Mouse (Mus musculus): ENCODE data around the gene Sept6. TPM values are rescaled to one million over a fixed set of nuclear protein-coding genes. Genes with fewer than 3 reads are reported as not detected.

Gene Sept6
- polyA plus RNA-seq, 1 experiment from 2014 or later = 3.9 TPM

DNA sequence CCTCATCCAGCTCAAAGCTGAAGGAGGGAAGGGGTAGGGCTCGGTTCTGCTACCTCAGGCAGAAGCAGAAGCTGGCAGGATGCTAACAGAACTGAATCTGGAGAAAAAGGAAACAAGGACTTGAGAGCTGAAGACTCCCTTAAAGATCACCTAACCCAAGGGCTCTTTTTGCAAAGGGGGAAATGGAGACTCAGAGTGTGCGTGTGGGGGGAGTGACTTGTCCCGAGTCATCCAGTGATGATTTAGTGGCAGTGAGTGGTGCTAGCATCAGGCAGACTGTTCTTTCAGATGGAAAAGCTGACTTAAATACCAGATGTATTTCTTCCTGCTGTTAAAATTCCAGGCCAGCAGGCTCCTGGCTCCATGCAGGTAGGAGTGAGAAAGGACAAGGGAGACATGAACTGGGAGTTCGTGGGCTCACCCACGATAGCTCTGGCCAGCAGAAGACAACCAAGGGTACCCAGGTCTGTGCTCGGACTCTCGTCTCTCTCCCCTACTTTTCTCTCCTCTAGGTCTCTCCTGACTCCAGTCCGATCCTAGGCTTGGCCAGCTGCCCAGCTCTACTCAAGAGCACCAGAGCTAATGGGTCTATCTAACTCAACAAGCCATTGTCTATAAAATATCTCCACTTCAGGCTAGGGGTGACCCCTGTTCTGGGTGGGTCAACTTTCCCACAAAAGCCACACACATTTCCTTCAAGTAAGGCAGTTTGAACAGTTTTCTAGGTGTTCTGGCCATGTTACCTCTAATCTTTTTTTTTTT lies 8.5 kb downstream of the Sept6 start:
- Histone ChIP-seq H3K4me3 (ENCODE audit: inconsistent target) (no peak overlapping the region), H3K79me2 (ENCODE audit: inconsistent target) (no peaks in the 10 kb centered on the region), H3K36me3 (ENCODE audit: inconsistent target) (no peaks in the 10 kb centered on the region), H3K27ac (no peak overlapping the region)
- WGBS (ENCODE audit: missing documents) = 53% methylated on average over 8 of the region's 8 CpGs

DNA sequence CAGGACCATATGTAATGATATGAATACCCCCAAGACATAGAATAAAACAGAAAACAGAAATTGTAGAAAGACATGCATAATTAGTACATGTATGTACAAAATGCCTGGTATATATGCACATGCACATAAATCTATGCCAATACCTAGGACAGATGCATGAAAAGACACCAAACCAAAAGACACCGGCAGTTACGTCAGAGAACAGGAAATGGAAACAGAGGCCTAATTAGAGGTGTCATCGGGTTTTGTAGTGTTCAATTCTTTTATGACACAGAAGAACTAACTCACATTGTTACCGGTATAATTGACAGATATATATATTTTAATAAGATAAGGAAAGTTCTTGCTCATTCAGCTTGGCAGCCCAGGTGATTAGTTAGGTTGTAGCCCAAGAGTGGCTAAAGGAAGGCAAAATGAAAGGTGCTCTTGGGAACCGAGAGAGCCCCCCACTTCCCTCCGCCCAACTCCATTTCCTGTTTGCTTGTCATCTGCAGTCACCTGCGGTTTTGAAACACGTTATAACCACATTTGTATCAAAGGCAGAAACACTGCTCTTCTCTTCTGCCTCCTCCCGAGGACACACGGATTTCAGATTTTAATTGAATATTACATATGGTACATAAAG lies 10.9 kb downstream of the Sept6 start:
- WGBS (ENCODE audit: missing documents) = 29% methylated on average over 10 of the region's 10 CpGs
- no peaks in the 10 kb centered on the region for H3K79me2 ChIP-seq (ENCODE audit: inconsistent target)
- no peak overlapping the region for H3K4me3 ChIP-seq (ENCODE audit: inconsistent target)
- H3K36me3 ChIP-seq (ENCODE audit: inconsistent target) = no peaks in the 10 kb centered on the region
- H3K27ac ChIP-seq = no peak overlapping the region

DNA sequence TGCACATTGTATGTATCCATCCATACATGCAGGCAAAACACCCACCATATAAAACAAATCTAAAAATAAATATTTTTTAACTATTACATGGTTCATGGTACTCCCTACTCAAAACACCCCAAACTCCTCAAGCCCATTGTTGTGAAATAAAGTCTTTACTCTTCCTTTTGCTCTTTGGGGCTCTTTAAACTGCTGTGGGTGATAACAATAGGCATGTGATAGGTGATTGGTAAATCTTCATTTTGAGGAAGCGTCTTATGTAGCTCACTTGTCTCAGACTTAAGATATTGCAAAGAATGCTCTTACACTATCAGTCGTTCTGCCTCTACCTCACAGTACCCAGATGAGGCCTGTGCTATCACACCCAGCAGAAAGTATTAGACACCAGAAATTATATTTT lies 13.7 kb downstream of the Sept6 start:
- Histone ChIP-seq H3K4me3 (ENCODE audit: inconsistent target) (no peak overlapping the region), H3K36me3 (ENCODE audit: inconsistent target) (no peaks in the 10 kb centered on the region), H3K79me2 (ENCODE audit: inconsistent target) (no peaks in the 10 kb centered on the region), H3K27ac (no peak overlapping the region)
- 86% methylated on average over 2 of the region's 2 CpGs for WGBS (ENCODE audit: missing documents)

DNA sequence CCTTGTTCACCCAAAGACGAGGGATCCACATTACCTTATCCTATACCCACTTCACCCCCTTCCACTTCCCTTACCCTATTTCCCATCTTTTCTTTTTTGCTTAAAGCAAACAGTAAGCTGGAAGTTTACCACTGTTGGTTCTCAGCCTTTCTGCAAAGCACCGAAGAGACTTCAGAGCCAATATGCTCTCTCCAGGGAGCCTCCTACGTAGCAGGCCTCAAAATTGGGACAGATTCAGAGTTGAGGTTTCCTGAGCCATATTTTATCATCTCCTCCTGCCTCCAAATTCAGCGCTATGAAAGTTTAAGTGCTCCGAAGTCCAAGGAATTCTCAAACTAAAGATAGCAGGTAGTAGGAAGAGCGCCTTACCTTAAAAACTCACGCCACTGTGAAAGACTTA lies 14.6 kb downstream of the Sept6 start:
- Histone ChIP-seq H3K27ac (no peak overlapping the region), H3K4me3 (ENCODE audit: inconsistent target) (no peak overlapping the region), H3K79me2 (ENCODE audit: inconsistent target) (no peaks in the 10 kb centered on the region), H3K36me3 (ENCODE audit: inconsistent target) (no peaks in the 10 kb centered on the region)
- WGBS (ENCODE audit: missing documents) = 87% methylated on average over 7 of the region's 7 CpGs

DNA sequence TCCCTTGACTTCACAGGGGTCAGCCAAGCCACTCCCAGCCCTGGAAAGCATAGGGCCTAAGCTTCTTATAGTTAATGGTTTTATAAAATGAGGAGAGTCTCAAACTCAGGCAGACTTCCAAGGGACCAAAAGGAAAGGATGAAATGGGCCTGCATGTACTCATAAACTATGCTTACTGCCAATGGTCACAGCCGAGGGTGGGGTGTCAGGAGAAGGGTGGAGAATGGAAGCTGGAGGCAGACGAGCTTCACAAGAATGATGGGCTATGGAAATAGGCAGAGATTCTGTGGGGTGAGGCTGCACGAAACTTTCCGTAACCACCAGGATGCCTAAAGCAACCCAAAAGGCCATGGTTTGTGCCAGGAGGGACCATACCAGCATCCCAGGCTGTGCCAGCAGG lies 15.3 kb downstream of the Sept6 start:
- H3K36me3 ChIP-seq (ENCODE audit: inconsistent target) = no peaks in the 10 kb centered on the region
- WGBS (ENCODE audit: missing documents) = 97% methylated on average over 4 of the region's 4 CpGs
- no peaks in the 10 kb centered on the region for H3K79me2 ChIP-seq (ENCODE audit: inconsistent target)
- no peak overlapping the region for H3K27ac ChIP-seq
- no peak overlapping the region for H3K4me3 ChIP-seq (ENCODE audit: inconsistent target)

DNA sequence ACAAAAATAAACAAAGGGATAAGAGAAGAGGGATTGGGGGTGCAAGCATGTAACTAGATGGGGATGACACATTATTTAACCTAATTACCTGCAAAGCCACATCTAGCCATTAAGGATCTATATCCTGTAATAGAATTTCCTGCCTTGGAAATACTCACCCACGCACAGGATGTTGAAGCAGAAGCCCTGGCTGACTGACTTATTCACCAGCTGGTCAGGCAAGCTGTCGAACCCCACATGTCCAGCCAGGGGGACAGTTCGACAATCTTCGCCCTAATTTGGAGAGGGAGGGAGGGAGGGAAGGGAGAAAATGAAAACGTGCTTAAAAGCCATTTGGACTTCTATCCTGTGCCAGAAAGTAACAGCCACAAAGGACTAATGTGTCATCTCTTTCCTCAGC lies 16.7 kb downstream of the Sept6 start:
- Histone ChIP-seq H3K4me3 (ENCODE audit: inconsistent target) (no peak overlapping the region), H3K79me2 (ENCODE audit: inconsistent target) (no peaks in the 10 kb centered on the region), H3K36me3 (ENCODE audit: inconsistent target) (no peaks in the 10 kb centered on the region), H3K27ac (no peak overlapping the region)
- WGBS (ENCODE audit: missing documents) = 100% methylated on average over 3 of the region's 5 CpGs

DNA sequence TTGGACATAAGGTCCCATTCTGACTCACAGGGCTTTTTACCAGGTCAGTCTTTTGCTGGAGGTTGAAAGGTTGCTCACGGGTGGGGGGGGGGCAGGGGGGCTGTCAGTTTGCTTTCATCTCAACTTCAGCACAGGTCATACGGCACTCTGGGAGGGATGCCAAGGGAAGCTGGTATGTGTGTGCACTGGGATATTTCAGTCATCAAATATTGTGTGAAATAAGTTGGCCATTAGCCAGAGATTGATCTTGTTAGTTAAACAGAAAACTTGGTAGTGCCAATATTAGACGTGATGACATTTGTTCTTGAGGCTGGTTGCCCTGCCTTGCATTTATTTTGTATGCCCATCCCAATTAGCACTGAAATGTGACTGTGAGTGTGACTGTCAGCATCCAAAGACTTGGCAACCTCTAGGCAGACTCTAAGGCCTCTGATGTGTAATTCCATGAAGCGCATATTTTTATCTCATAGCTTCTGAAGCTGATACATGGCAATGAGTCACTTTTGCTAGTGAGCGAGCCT lies 18.6 kb downstream of the Sept6 start:
- Histone ChIP-seq H3K36me3 (ENCODE audit: inconsistent target) (no peaks in the 10 kb centered on the region), H3K4me3 (ENCODE audit: inconsistent target) (no peak overlapping the region), H3K79me2 (ENCODE audit: inconsistent target) (no peaks in the 10 kb centered on the region), H3K27ac (no peak overlapping the region)
- WGBS (ENCODE audit: missing documents) = 97% methylated on average over 5 of the region's 5 CpGs

DNA sequence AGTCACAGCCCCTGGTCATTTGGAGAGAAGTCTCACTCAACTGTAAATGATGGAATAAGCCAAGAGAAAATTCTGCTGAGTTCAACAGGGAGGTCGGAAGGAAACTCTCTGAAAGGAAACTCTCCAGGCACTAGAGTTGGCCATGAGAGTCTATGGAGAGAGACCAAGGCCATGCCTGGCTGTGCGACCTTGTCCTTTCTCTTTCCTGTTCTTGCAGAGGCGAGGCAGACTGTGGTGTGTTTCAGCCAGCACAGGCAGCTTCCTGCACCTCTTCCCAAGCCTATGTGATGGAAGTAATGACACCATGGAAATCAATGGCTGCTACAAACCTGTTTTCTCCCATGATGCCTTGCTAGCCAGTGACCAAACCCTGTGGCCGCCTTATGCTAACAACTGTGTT lies 20.4 kb downstream of the Sept6 start:
- no peaks in the 10 kb centered on the region for H3K36me3 ChIP-seq (ENCODE audit: inconsistent target)
- no peak overlapping the region for H3K27ac ChIP-seq
- no peaks in the 10 kb centered on the region for H3K79me2 ChIP-seq (ENCODE audit: inconsistent target)
- 86% methylated on average over 4 of the region's 4 CpGs for WGBS (ENCODE audit: missing documents)
- H3K4me3 ChIP-seq (ENCODE audit: inconsistent target) = no peak overlapping the region

DNA sequence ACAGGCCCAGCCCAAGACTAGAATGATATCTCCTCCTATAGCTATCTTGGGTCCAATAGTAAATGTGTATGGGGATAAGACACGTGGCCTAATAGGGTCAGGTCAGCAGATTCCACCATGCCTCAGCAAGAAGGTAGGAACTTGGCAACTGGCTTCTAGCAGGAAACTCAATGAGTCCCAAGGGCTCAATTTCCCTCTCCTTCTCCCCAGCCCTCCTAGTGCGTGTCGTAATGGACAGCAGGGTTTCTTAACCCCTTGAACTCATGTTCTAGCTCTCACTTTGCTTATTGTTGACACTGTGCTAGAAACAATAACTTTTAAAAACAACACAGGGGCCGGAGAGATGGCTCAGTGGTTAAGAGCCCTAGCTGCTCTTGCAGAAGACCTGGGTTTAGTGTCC lies 22.1 kb downstream of the Sept6 start:
- WGBS (ENCODE audit: missing documents) = 90% methylated on average over 3 of the region's 4 CpGs
- Histone ChIP-seq H3K27ac (no peak overlapping the region), H3K36me3 (ENCODE audit: inconsistent target) (no peaks in the 10 kb centered on the region), H3K79me2 (ENCODE audit: inconsistent target) (no peaks in the 10 kb centered on the region), H3K4me3 (ENCODE audit: inconsistent target) (no peak overlapping the region)

DNA sequence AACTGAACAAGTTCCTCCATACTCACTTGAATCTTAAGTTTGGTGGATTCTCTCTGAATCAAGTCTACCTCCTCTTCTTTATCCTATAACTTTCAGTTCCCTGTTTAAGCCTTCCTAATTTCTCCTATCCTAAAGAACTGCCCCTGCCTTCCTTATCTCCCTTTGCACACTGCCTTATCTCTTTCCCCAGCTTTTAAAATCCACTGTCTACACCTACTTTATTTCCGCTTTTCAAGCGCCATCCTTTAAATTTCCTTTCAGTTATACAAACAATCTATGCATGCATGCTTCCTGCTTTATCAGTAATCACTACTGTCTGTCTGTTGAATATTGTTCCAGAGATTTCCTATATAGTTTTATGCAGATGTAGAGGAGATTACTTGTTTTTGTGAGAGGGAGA lies 34.9 kb downstream of the Sept6 start:
- no peaks in the 10 kb centered on the region for H3K36me3 ChIP-seq (ENCODE audit: inconsistent target)
- H3K79me2 ChIP-seq (ENCODE audit: inconsistent target) = no peaks in the 10 kb centered on the region
- H3K4me3 ChIP-seq (ENCODE audit: inconsistent target) = no peak overlapping the region
- 31% methylated on average over 2 of the region's 2 CpGs for WGBS (ENCODE audit: missing documents)
- no peak overlapping the region for H3K27ac ChIP-seq

DNA sequence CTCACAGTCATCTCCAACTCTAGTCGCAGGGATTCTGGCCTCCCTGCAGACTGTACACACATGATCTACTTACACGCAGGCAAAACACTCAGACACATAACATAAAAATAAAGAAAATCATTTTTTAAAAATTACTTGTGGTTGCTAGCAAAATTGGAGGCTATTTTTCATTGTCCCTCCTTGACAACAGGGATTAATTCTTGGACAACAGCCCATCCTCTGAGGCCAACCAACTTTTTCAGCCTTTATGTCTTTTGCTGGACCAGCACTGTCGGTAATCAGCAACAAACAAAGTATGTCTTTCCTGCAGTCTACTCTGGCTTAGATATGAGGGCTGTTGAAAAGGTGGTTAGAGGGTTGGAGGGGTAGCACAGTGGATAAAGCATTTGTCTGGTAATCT lies 50.5 kb downstream of the Sept6 start:
- Histone ChIP-seq H3K79me2 (ENCODE audit: inconsistent target) (no peaks in the 10 kb centered on the region), H3K27ac (no peak overlapping the region), H3K36me3 (ENCODE audit: inconsistent target) (no peaks in the 10 kb centered on the region), H3K4me3 (ENCODE audit: inconsistent target) (no peak overlapping the region)
- WGBS (ENCODE audit: missing documents) = 94% methylated on average over 3 of the region's 3 CpGs

DNA sequence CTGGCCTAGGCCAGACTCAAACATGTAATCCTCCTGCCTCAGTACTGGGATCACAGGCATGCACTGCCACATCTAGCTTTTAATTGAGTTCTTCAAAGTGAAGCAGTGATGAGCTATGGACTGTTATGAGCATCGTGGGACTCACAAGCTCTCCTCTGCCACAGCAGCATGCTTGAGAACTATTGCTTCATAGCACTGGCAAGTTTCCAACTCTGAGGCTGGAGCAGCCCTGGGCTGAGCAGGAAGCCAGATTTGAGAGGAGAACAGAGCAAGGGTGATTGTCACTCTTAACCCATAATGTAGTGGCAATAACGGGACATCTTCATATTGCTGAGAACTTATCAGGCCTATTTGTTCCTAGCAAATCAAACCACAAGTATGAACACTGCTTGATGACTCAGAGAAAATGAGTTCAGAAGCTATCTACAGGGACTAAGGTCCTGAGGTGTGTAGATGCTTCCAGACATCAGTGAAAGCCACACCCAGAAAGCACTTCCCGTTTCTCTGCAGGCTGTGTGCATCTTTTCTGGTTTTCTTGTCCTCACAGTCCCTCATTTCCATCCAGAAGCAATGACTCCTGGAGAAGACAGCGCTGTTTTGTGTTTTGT lies 51.7 kb downstream of the Sept6 start:
- H3K36me3 ChIP-seq (ENCODE audit: inconsistent target) = no peaks in the 10 kb centered on the region
- no peaks in the 10 kb centered on the region for H3K79me2 ChIP-seq (ENCODE audit: inconsistent target)
- no peak overlapping the region for H3K4me3 ChIP-seq (ENCODE audit: inconsistent target)
- WGBS (ENCODE audit: missing documents) = 49% methylated on average over 4 of the region's 4 CpGs
- no peak overlapping the region for H3K27ac ChIP-seq

DNA sequence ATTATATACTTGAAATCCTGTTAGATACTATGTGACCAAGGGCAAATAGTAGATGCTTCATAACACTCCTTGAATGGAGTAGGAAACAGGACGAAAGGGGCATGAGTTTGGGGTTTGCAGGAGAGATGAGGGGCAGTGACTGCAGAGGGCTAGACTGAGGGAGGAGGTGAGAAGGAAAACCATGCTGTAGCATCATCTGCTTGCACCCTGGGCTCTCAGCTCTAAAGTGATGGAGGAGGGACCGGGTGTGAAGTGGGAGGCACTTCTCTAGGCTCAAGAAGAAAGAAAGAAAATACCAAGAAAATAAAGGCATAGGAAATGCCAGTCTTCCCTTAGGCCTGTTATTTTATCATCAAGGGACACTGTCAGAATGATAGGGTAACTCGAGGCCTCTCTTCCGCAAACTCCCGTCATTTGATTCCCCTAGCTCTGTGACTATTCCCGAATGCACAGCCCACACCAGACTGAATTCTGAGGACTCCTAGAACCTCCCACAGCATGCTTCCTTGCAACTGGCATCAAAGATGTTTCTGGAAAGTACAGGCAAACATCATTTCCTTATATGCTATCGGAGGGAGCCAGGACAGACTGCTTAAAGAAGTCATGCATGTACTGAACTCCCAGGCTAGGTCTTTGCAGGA lies 56.1 kb downstream of the Sept6 start:
- Histone ChIP-seq H3K27ac (no peak overlapping the region), H3K36me3 (ENCODE audit: inconsistent target) (no peaks in the 10 kb centered on the region)
- WGBS (ENCODE audit: missing documents) = 89% methylated on average over 7 of the region's 7 CpGs

DNA sequence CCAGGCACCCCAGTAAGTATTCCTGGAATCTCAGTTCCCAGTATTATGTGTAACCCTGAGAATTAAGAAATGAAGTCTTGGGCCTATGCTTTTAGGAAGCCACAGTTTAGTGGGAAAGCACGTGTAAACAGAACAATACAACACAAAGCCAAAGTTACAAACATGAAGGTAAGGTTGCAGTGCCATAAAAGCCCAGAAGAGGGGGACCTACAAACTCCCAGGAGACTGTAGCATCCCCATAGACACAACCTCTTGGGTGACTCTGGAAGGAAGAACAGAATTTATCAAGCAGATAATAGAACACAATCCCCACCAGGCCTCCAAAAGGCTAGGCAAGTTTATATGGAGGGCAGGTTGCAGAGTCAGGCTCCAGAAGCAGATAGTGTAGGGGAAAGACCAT lies 61.0 kb downstream of the Sept6 start:
- Histone ChIP-seq H3K4me3 (ENCODE audit: inconsistent target) (no peak overlapping the region), H3K27ac (no peak overlapping the region), H3K36me3 (ENCODE audit: inconsistent target) (no peaks in the 10 kb centered on the region), H3K79me2 (ENCODE audit: inconsistent target) (no peaks in the 10 kb centered on the region)
- 60% methylated on average over 1 of the region's 1 CpGs for WGBS (ENCODE audit: missing documents)

More for the DNA sequence above, 56.1 kb downstream of the Sept6 start:
- no peaks in the 10 kb centered on the region for H3K79me2 ChIP-seq (ENCODE audit: inconsistent target)
- H3K4me3 ChIP-seq (ENCODE audit: inconsistent target) = no peak overlapping the region

DNA sequence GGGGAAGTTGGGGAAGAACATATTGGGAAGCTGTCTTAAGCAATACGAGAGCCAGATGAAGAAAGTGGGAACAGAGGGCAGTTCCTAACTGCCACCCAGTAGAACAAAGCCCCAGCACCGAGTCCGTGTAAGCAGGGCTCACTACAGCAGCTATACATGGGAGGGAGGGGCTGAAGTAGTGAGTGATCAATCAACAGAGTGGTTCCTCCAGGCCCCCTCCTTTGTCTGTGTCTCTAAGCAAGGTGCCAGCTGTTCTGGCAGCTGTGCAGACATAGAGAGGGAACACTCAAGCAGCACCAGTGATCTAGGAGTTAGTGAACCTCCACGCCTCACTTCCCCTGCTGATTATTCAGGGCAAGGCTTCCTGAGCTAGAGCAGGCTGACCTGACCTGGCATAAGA lies 61.9 kb downstream of the Sept6 start:
- no peak overlapping the region for H3K27ac ChIP-seq

More for the DNA sequence above, 61.9 kb downstream of the Sept6 start:
- H3K79me2 ChIP-seq (ENCODE audit: inconsistent target) = no peaks in the 10 kb centered on the region
- WGBS (ENCODE audit: missing documents) = 49% methylated on average over 4 of the region's 4 CpGs
- H3K4me3 ChIP-seq (ENCODE audit: inconsistent target) = no peak overlapping the region
- H3K36me3 ChIP-seq (ENCODE audit: inconsistent target) = no peaks in the 10 kb centered on the region

Data from macrophage (primary cell).